Mouse (Mus musculus) thymus, adult 18-20 months (tissue): ENCODE data around the gene Harbi1.
"Not testable (repeated sequence)": the region's sequence is repeated elsewhere in the genome, so short reads cannot be mapped to it uniquely, and the experiment has no call there.

Source experiments
- DNase-seq, 2 experiments: peaks; one replicate each; pipeline ENCODE4 v3.0.0; 2022; ENCODE audit warnings: mixed read lengths in 2 of 2

Gene Harbi1

GRCm38 (mm10) chr2:91718276-91718675, 7.6 kb downstream of the Harbi1 start:
- no peak for DNase-seq

GRCm38 (mm10) chr2:91723382-91723781, 12.7 kb downstream of the Harbi1 start:
- DNase-seq = no peak

GRCm38 (mm10) chr2:91723951-91724350, 13.3 kb downstream of the Harbi1 start:
- DNase-seq = no peak

GRCm38 (mm10) chr2:91724716-91725115, 14.1 kb downstream of the Harbi1 start:
- no peak for DNase-seq

- not testable (repeated sequence) for DNase-seq
These were observed 14.8 kb downstream of the Harbi1 start for GRCm38 (mm10) chr2:91725476-91725875.

- DNase-seq = no peak
These were observed 16.4 kb downstream of the Harbi1 start for GRCm38 (mm10) chr2:91727011-91727410.

GRCm38 (mm10) chr2:91729571-91729970, 18.9 kb downstream of the Harbi1 start:
- DNase-seq = no peak

- DNase-seq = peak; percentile 70 to 73
These were observed 19.5 kb downstream of the Harbi1 start, which contains the start of gene Ambra1 for GRCm38 (mm10) chr2:91729971-91730821. Ambra1 (plus strand) TSS chr2:91730134.

GRCm38 (mm10) chr2:91735221-91735620, 24.6 kb downstream of the Harbi1 start:
- no peak for DNase-seq

GRCm38 (mm10) chr2:91739586-91739985, 28.9 kb downstream of the Harbi1 start:
- DNase-seq = no peak

- DNase-seq = no peak
These were observed 34.0 kb downstream of the Harbi1 start for GRCm38 (mm10) chr2:91744686-91745085.

- DNase-seq = no peak
These were observed 39.2 kb downstream of the Harbi1 start for GRCm38 (mm10) chr2:91749811-91750261.
